Mouse (Mus musculus) ES-E14 (cell line): Measurements from ENCODE around the gene Pcp4l1.

ENCODE experiments used
- CHD2 ChIP-seq: IDR thresholded peaks from 2 replicates; pipeline ENCODE4 v1.6.1; 2014; ENCODE audit warnings: mild to moderate bottlenecking, low read depth, low read length, inconsistent platforms
- HCFC1 ChIP-seq: IDR thresholded peaks from 2 replicates; pipeline ENCODE4 v1.6.1; 2012; ENCODE audit warnings: low read length, inconsistent platforms, borderline replicate concordance; ENCODE audit not compliant: insufficient read depth
- ZC3H11A ChIP-seq: IDR thresholded peaks from 2 replicates; pipeline ENCODE4 v1.6.1; 2012; ENCODE audit warnings: low read depth, mild to moderate bottlenecking, inconsistent platforms, low read length, borderline replicate concordance

DNA sequence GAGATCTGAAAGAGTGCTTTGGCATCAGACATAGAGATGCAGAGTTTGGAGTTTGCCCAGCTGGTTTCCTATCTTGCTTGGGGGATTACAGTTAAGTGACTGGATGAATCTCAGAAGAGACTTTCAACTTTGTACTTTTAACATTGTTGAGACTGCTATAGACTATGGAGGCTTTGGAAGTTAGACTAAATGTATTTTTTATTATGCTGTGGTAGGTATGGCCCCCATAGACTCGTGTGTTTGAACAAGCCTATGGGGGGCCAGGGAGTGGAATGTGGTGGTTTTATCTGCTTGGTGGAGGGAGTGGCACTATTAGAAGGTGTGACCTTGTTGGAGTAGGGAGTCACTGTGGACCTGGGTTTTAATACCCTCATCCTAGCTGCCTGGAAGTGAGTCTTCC, 3.5 kb upstream of the Pcp4l1 start:
- no peak for TF ChIP-seq CHD2
- TF ChIP-seq ZC3H11A: no peak
- no peak for TF ChIP-seq HCFC1
